Mouse (Mus musculus) forebrain, embryonic 12.5 days (tissue): ENCODE data around the gene Rad23b. TPM values are rescaled to one million over a fixed set of nuclear protein-coding genes. Genes with fewer than 3 reads are reported as not detected.
"Not testable (repeated sequence)": the region's sequence is repeated elsewhere in the genome, so short reads cannot be mapped to it uniquely, and the experiment has no call there.

Experiments
- ATAC-seq: fragments of 200-750 bp; cut with Nextera tagmentation; 2 replicates; pipeline ENCODE4 v1.8.0; 2017; ENCODE audit warnings: moderate TSS enrichment; ENCODE audit not compliant: low FRiP score
- H3K27ac ChIP-seq: fragments of 300-500 bp; sonication (generic); 2 replicates; pipeline ENCODE4 v1.5.1; 2016; ENCODE audit warnings: mild to moderate bottlenecking
- H3K27me3 ChIP-seq: fragments of 300-500 bp; sonication (generic); 2 replicates; pipeline ENCODE4 v1.6.1; 2016; ENCODE audit warnings: mild to moderate bottlenecking
- H3K36me3 ChIP-seq: fragments of 300-500 bp; sonication (generic); replicated peaks from 2 replicates; pipeline ENCODE4 v1.6.1; 2016; ENCODE audit warnings: mild to moderate bottlenecking
- H3K4me1 ChIP-seq: fragments of 300-500 bp; sonication (generic); 2 replicates; pipeline ENCODE4 v1.6.1; 2016
- H3K4me2 ChIP-seq: fragments of 300-500 bp; sonication (generic); 2 replicates; pipeline ENCODE4 v1.6.1; 2016; ENCODE audit warnings: mild to moderate bottlenecking, moderate library complexity
- H3K4me3 ChIP-seq: fragments of 300-500 bp; sonication (generic); replicated peaks from 2 replicates; pipeline ENCODE4 v1.5.1; 2016; ENCODE audit warnings: mild to moderate bottlenecking
- H3K9ac ChIP-seq: fragments of 300-500 bp; sonication (generic); 2 replicates; pipeline ENCODE4 v1.6.1; 2016; ENCODE audit warnings: mild to moderate bottlenecking
- H3K9me3 ChIP-seq: fragments of 300-500 bp; sonication (generic); 2 replicates; pipeline ENCODE4 v1.6.1; 2016
- WGBS: fragments of 180-500 bp; shearing (Covaris S2); methylation state at CpG from one replicate; pipeline ENCODE4 v1.1.7; 2016; 5-methylcytosine and 5-hydroxymethylcytosine counted together
- polyA plus RNA-seq: library from polyadenylated mRNA; unstranded; fragments of >200 nt; fragmentation: Nextera tagmentation; extraction: Ambion mirVana; gene quantifications from 2 replicates; pipeline ENCODE4 v1.2.1, GENCODE M21; 2016

The Rad23b gene
- polyA plus RNA-seq, 1 experiment from 2014 or later: 126 TPM

- H3K9ac ChIP-seq, H3K9me3 ChIP-seq, H3K27ac ChIP-seq, ATAC-seq, H3K4me3 ChIP-seq, H3K4me2 ChIP-seq, H3K36me3 ChIP-seq, H3K4me1 ChIP-seq, H3K27me3 ChIP-seq: not testable (repeated sequence)
- whole genome bisulfite sequencing: 93% methylated on average over 1 of the region's 1 CpGs
These were observed 59.9 kb downstream of the Rad23b start for GRCm38 (mm10) chr4:55409578-55410224.

GRCm38 (mm10) chr4:55415864-55416263, 66.0 kb downstream of the Rad23b start:
- 27% methylated on average over 3 of the region's 3 CpGs for WGBS
- H3K4me2 ChIP-seq: no peak overlapping the region
- H3K27ac ChIP-seq: no peak overlapping the region
- ATAC-seq: peak; percentile 39; the same call in 1 of the 2 replicates
- H3K4me3 ChIP-seq: no peak overlapping the region
- no peaks in the 10 kb centered on the region for H3K27me3 ChIP-seq
- H3K9ac ChIP-seq: no peak overlapping the region
- H3K9me3 ChIP-seq: no peaks in the 10 kb centered on the region
- H3K36me3 ChIP-seq: no peaks in the 10 kb centered on the region
- H3K4me1 ChIP-seq: 0 out of 2 replicates have a peak, but pooled peaks cover 3% of the 10 kb centered on the region

GRCm38 (mm10) chr4:55426250-55426649, 76.4 kb downstream of the Rad23b start:
- Histone ChIP-seq H3K27ac (no peak overlapping the region), H3K9me3 (no peaks in the 10 kb centered on the region), H3K4me2 (no peak overlapping the region), H3K27me3 (no peaks in the 10 kb centered on the region; the same call in 1 of the 2 replicates), H3K36me3 (no peaks in the 10 kb centered on the region), H3K9ac (no peak overlapping the region), H3K4me3 (no peak overlapping the region), H3K4me1 (no peaks in the 10 kb centered on the region)
- ATAC-seq: no peak
- WGBS: 85% methylated on average over 4 of the region's 4 CpGs

Other genes starting within 250 kb of the Rad23b start
- 2.2 and 2.3 TPM in 2 replicates for gene Klf4, start 182.4 kb downstream of the Rad23b start, polyA plus RNA-seq